Mouse (Mus musculus): ENCODE data around the gene Nup107.

DNA sequence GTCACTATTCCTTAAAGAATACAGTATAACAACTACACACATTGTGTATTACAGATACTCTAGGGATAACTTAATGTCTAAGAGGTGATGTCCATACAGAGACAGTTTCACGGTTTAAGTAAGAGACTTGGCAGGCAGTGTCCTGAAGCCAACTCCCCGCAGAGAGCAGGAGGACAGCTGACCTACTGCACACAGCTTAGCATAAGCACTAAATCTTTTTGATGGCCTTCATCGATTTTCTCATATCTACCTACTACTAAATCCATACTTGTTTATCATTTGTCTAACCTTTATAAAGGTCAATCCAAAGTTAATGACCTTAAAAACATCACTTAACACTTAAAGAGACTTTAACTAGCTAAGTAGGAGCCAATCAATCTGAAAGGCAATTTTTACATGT, 89.0 kb downstream of the Nup107 start:
- TF ChIP-seq POLR2A (IDR thresholded peaks at IDR 0.05; ENCODE audit: insufficient read depth, low read length) (no peak), CTCF (IDR thresholded peaks at IDR 0.05; ENCODE audit: low read depth, low read length) (no peak)
